In the genomic region with DNA sequence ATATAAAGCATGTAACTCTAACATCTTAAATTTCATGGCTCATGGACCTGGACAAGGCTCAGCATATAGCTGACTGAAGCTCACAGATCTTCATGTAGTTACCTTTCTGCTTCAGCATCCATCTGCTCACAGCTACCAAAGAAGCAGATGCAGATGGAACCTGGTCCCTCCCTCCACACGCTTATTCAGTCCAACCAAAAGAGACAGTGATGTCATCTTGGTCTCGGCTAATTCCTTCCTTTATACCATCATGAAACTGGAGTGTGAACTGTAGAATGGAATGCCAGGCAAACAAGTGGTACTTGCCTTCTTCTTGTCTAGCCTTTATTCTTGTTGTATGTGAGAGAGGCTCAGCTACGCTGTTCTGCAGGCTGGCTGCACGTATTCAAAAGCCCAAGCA, we compare ENCODE assay signal across 21 mouse cellular contexts.
A peak's percentile ranks its signal among the peaks of the same experiment; 100 is the strongest.
DNase-seq lines count a peak whose midpoint lies in the region; ATAC-seq lines count a peak whose summit lies in the region.
"Had no signal": no experiment of that assay in that cellular context is flagged by ENCODE, and none has a peak within 500 bp of the region (broad histone marks: within the 10 kb centered on the region; RNA-seq: fewer than 3 reads in every experiment).

No protein-coding gene starts in this region.

- WGBS in forebrain, embryonic 12.5 days = 25% methylated on average over 4 of the region's 4 CpGs
- WGBS in forebrain, embryonic 16.5 days = 31% methylated on average over 4 of the region's 4 CpGs
- 54% methylated on average over 4 of the region's 4 CpGs for WGBS in midbrain, embryonic 11.5 days
- 45% methylated on average over 4 of the region's 4 CpGs for WGBS in midbrain, embryonic 14.5 days

- no peaks in the 10 kb centered on the region for H3K9me3 ChIP-seq in forebrain, embryonic 12.5 days
- no peaks in the 10 kb centered on the region for H3K9me3 ChIP-seq in forebrain, embryonic 16.5 days (ENCODE audit: control insufficient read depth, low read length)
- H3K9me3 ChIP-seq in midbrain, embryonic 11.5 days (ENCODE audit: control insufficient read depth, low read length) = no peaks in the 10 kb centered on the region
- H3K9me3 ChIP-seq in midbrain, embryonic 14.5 days (ENCODE audit: control insufficient read depth, low read length) = no peaks in the 10 kb centered on the region
- H3K9me3 ChIP-seq: embryonic facial prominence, embryonic 13.5 days; hindbrain, embryonic 10.5 days; intestine, embryonic 15.5 days had no signal

- ATAC-seq in cerebellum, adult (ENCODE audit: insufficient number of reproducible peaks, low FRiP score, low TSS enrichment) = 0 out of 2 replicates have a peak, but pooled peaks have one; percentile 33
- ATAC-seq in forebrain, embryonic 12.5 days (ENCODE audit: low FRiP score) = 0 out of 2 replicates have a peak, but pooled peaks have one; percentile 41
- ATAC-seq in forebrain, embryonic 16.5 days = no peak
- ATAC-seq in midbrain, embryonic 11.5 days (ENCODE audit: low FRiP score) = peak; percentile 16; the same call in 1 of the 2 replicates
- ATAC-seq in midbrain, embryonic 14.5 days (ENCODE audit: low FRiP score, low TSS enrichment) = no peak
- ATAC-seq: CD4-positive, CD25-positive, alpha-beta regulatory T cell, adult 4 months; intestine, embryonic 15.5 days had no signal

- H3K4me1 ChIP-seq in forebrain, embryonic 12.5 days = peaks cover 27% of the 10 kb centered on the region
- H3K4me1 ChIP-seq in forebrain, embryonic 16.5 days (replicated peaks; ENCODE audit: control insufficient read depth, insufficient read depth, low read length) = peaks cover 10% of the 10 kb centered on the region; the same call in 1 of the 2 replicates
- peaks cover 28% of the 10 kb centered on the region for H3K4me1 ChIP-seq in midbrain, embryonic 11.5 days (ENCODE audit: control insufficient read depth, insufficient read depth, low read length)
- peaks cover 33% of the 10 kb centered on the region for H3K4me1 ChIP-seq in midbrain, embryonic 14.5 days (ENCODE audit: control insufficient read depth, insufficient read depth, low read length)
- H3K4me1 ChIP-seq: intestine, embryonic 15.5 days had no signal

- no peak overlapping the region for H3K27ac ChIP-seq in forebrain, embryonic 12.5 days
- no peak overlapping the region for H3K27ac ChIP-seq in forebrain, embryonic 16.5 days (ENCODE audit: low read length)
- H3K27ac ChIP-seq in midbrain, embryonic 11.5 days (ENCODE audit: low read depth, low read length) = no peak overlapping the region
- H3K27ac ChIP-seq in midbrain, embryonic 14.5 days (replicated peaks; ENCODE audit: low read depth, low read length) = no peak overlapping the region
- H3K27ac ChIP-seq: embryonic facial prominence, embryonic 13.5 days; heart, adult 2 months; hindbrain, embryonic 14.5 days; intestine, embryonic 15.5 days had no signal

- no peak overlapping the region for H3K4me3 ChIP-seq in forebrain, embryonic 12.5 days (replicated peaks)
- no peak overlapping the region for H3K4me3 ChIP-seq in forebrain, embryonic 16.5 days (replicated peaks; ENCODE audit: low read length)
- no peak overlapping the region for H3K4me3 ChIP-seq in midbrain, embryonic 11.5 days (ENCODE audit: low read depth, low read length)
- H3K4me3 ChIP-seq in midbrain, embryonic 14.5 days (replicated peaks; ENCODE audit: low read depth, low read length) = no peak overlapping the region
- H3K4me3 ChIP-seq: embryonic facial prominence, embryonic 13.5 days; heart, adult 2 months; hindbrain, embryonic 10.5 days; intestine, embryonic 15.5 days had no signal

- H3K27me3 ChIP-seq in forebrain, embryonic 12.5 days = no peaks in the 10 kb centered on the region
- no peaks in the 10 kb centered on the region for H3K27me3 ChIP-seq in forebrain, embryonic 16.5 days (replicated peaks; ENCODE audit: control insufficient read depth, insufficient read depth, low read length)
- no peaks in the 10 kb centered on the region for H3K27me3 ChIP-seq in midbrain, embryonic 11.5 days (ENCODE audit: control insufficient read depth, insufficient read depth, low read length)
- no peaks in the 10 kb centered on the region for H3K27me3 ChIP-seq in midbrain, embryonic 14.5 days (ENCODE audit: control insufficient read depth, insufficient read depth, low read length)
- H3K27me3 ChIP-seq: embryonic facial prominence, embryonic 13.5 days; intestine, embryonic 15.5 days had no signal

- H3K36me3 ChIP-seq in forebrain, embryonic 12.5 days (replicated peaks) = no peaks in the 10 kb centered on the region
- H3K36me3 ChIP-seq in forebrain, embryonic 16.5 days (ENCODE audit: control insufficient read depth, insufficient read depth) = no peaks in the 10 kb centered on the region
- no peaks in the 10 kb centered on the region for H3K36me3 ChIP-seq in midbrain, embryonic 11.5 days (ENCODE audit: control insufficient read depth, insufficient read depth, low read length)
- H3K36me3 ChIP-seq in midbrain, embryonic 14.5 days (ENCODE audit: control insufficient read depth, insufficient read depth, low read length) = no peaks in the 10 kb centered on the region
- H3K36me3 ChIP-seq: embryonic facial prominence, embryonic 13.5 days; G1E; intestine, embryonic 15.5 days had no signal

- H3K9ac ChIP-seq in forebrain, embryonic 12.5 days = no peak overlapping the region
- H3K9ac ChIP-seq in forebrain, embryonic 16.5 days (replicated peaks; ENCODE audit: low read depth, low read length) = no peak overlapping the region
- no peak overlapping the region for H3K9ac ChIP-seq in midbrain, embryonic 11.5 days (ENCODE audit: low read length)
- H3K9ac ChIP-seq in midbrain, embryonic 14.5 days (replicated peaks; ENCODE audit: low read length) = no peak overlapping the region
- H3K9ac ChIP-seq: embryonic facial prominence, embryonic 13.5 days; hindbrain, embryonic 14.5 days; intestine, embryonic 15.5 days had no signal

- no peak overlapping the region for H3K4me2 ChIP-seq in forebrain, embryonic 12.5 days
- H3K4me2 ChIP-seq in forebrain, embryonic 16.5 days (ENCODE audit: low read length) = no peak overlapping the region
- no peak overlapping the region for H3K4me2 ChIP-seq in midbrain, embryonic 11.5 days
- no peak overlapping the region for H3K4me2 ChIP-seq in midbrain, embryonic 14.5 days (ENCODE audit: low read length)
- H3K4me2 ChIP-seq: embryonic facial prominence, embryonic 13.5 days; heart, embryonic 11.5 days; hindbrain, embryonic 14.5 days; intestine, embryonic 15.5 days had no signal

- DNase-seq in cerebellum, adult 9-11 months = no peak
- no peak for DNase-seq in midbrain, embryonic 11.5 days (ENCODE audit: low spot score, missing footprints)
- no peak for DNase-seq in midbrain, embryonic 14.5 days
- DNase-seq in layer of hippocampus, adult 8-10 months (ENCODE audit: low spot score in 2 of 2) = no peak
- DNase-seq: adrenal gland, postnatal 10 days; B cell, adult 2 months; cerebellum, adult 9-10 months; cerebellum, postnatal 36 days; gastrocnemius, postnatal 10 days; heart, adult 2 months; kidney, adult 18-20 months had no signal

Comparison
In these comparisons a context has a peak if more than half of its experiments do, and no peak if none do; other contexts are left out.
1. ATAC-seq: peak in cerebellum, adult (single experiment), forebrain, embryonic 12.5 days (single experiment) and midbrain, embryonic 11.5 days (single experiment); none in forebrain, embryonic 16.5 days (single experiment) and midbrain, embryonic 14.5 days (single experiment).